Mouse (Mus musculus): ENCODE data around the gene Fam19a2. TPM values are rescaled to one million over a fixed set of nuclear protein-coding genes. Genes with fewer than 3 reads are reported as not detected.

Fam19a2 gene
- polyA plus RNA-seq, 1 experiment from 2014 or later: 52.4 TPM

- ATAC-seq: 0 out of 2 replicates have a peak, but pooled peaks have one; percentile 30
- no peaks in the 10 kb centered on the region for H3K27me3 ChIP-seq (replicated peaks; ENCODE audit: control insufficient read depth, insufficient read depth, low read length)
- 36% methylated on average over 4 of the region's 4 CpGs for WGBS
These were observed 152.2 kb downstream of the Fam19a2 start for GRCm38 (mm10) chr10:123416024-123416423.

GRCm38 (mm10) chr10:123418616-123419173 lies 154.9 kb downstream of the Fam19a2 start:
- no peak overlapping the region for H3K27ac ChIP-seq (ENCODE audit: low read depth, low read length)
- WGBS: 72% methylated on average over 7 of the region's 7 CpGs
- H3K9ac ChIP-seq (ENCODE audit: low read depth, low read length): no peak overlapping the region
- H3K4me1 ChIP-seq (ENCODE audit: control insufficient read depth, insufficient read depth, low read depth, low read length): no peaks in the 10 kb centered on the region; the same call in 1 of the 2 replicates
- no peak overlapping the region for H3K4me2 ChIP-seq (ENCODE audit: low read length)
- no peaks in the 10 kb centered on the region for H3K27me3 ChIP-seq (replicated peaks; ENCODE audit: control insufficient read depth, insufficient read depth, low read length)
- H3K36me3 ChIP-seq (ENCODE audit: control insufficient read depth, insufficient read depth, low read length): no peaks in the 10 kb centered on the region
- H3K4me3 ChIP-seq (ENCODE audit: low read length): no peak overlapping the region
- no peak for ATAC-seq
- H3K9me3 ChIP-seq (ENCODE audit: control insufficient read depth, low read length): no peaks in the 10 kb centered on the region

More at GRCm38 (mm10) chr10:123416024-123416423, 152.2 kb downstream of the Fam19a2 start:
- no peaks in the 10 kb centered on the region for H3K9me3 ChIP-seq (ENCODE audit: control insufficient read depth, low read length)
- no peak overlapping the region for H3K4me3 ChIP-seq (ENCODE audit: low read length)
- H3K9ac ChIP-seq (ENCODE audit: low read depth, low read length): no peak overlapping the region
- no peak overlapping the region for H3K27ac ChIP-seq (ENCODE audit: low read depth, low read length)
- no peak overlapping the region for H3K4me2 ChIP-seq (ENCODE audit: low read length)
- no peaks in the 10 kb centered on the region for H3K36me3 ChIP-seq (ENCODE audit: control insufficient read depth, insufficient read depth, low read length)
- no peaks in the 10 kb centered on the region; the same call in 1 of the 2 replicates for H3K4me1 ChIP-seq (ENCODE audit: control insufficient read depth, insufficient read depth, low read depth, low read length)

- Histone ChIP-seq H3K27ac (ENCODE audit: low read depth, low read length) (no peak overlapping the region), H3K9me3 (ENCODE audit: control insufficient read depth, low read length) (no peaks in the 10 kb centered on the region), H3K4me3 (ENCODE audit: low read length) (no peak overlapping the region), H3K9ac (ENCODE audit: low read depth, low read length) (no peak overlapping the region), H3K27me3 (replicated peaks; ENCODE audit: control insufficient read depth, insufficient read depth, low read length) (no peaks in the 10 kb centered on the region), H3K36me3 (ENCODE audit: control insufficient read depth, insufficient read depth, low read length) (no peaks in the 10 kb centered on the region), H3K4me2 (ENCODE audit: low read length) (no peak overlapping the region), H3K4me1 (ENCODE audit: control insufficient read depth, insufficient read depth, low read depth, low read length) (no peaks in the 10 kb centered on the region; the same call in 1 of the 2 replicates)
- 84% methylated on average over 1 of the region's 1 CpGs for WGBS
- no peak for ATAC-seq
These were observed 156.5 kb downstream of the Fam19a2 start for GRCm38 (mm10) chr10:123420249-123420648.

- no peak overlapping the region for H3K27ac ChIP-seq (ENCODE audit: low read depth, low read length)
- H3K36me3 ChIP-seq (ENCODE audit: control insufficient read depth, insufficient read depth, low read length): no peaks in the 10 kb centered on the region
- 91% methylated on average over 3 of the region's 3 CpGs for WGBS
- no peak overlapping the region for H3K4me2 ChIP-seq (ENCODE audit: low read length)
- H3K4me1 ChIP-seq (ENCODE audit: control insufficient read depth, insufficient read depth, low read depth, low read length): no peaks in the 10 kb centered on the region
- H3K9me3 ChIP-seq (ENCODE audit: control insufficient read depth, low read length): no peaks in the 10 kb centered on the region
- H3K4me3 ChIP-seq (ENCODE audit: low read length): no peak overlapping the region
- H3K9ac ChIP-seq (ENCODE audit: low read depth, low read length): no peak overlapping the region
- no peaks in the 10 kb centered on the region for H3K27me3 ChIP-seq (replicated peaks; ENCODE audit: control insufficient read depth, insufficient read depth, low read length)
- no peak for ATAC-seq
These were observed 160.7 kb downstream of the Fam19a2 start for GRCm38 (mm10) chr10:123424482-123424881.

GRCm38 (mm10) chr10:123426527-123427363 lies 162.9 kb downstream of the Fam19a2 start:
- 71% methylated on average over 8 of the region's 8 CpGs for WGBS
- no peaks in the 10 kb centered on the region for H3K27me3 ChIP-seq (replicated peaks; ENCODE audit: control insufficient read depth, insufficient read depth, low read length)
- no peak overlapping the region for H3K4me2 ChIP-seq (ENCODE audit: low read length)
- no peak overlapping the region for H3K9ac ChIP-seq (ENCODE audit: low read depth, low read length)
- H3K4me1 ChIP-seq (ENCODE audit: control insufficient read depth, insufficient read depth, low read depth, low read length): no peaks in the 10 kb centered on the region
- H3K36me3 ChIP-seq (ENCODE audit: control insufficient read depth, insufficient read depth, low read length): no peaks in the 10 kb centered on the region
- H3K27ac ChIP-seq (ENCODE audit: low read depth, low read length): no peak overlapping the region
- H3K4me3 ChIP-seq (ENCODE audit: low read length): no peak overlapping the region
- peak; percentile 40; the same call in 1 of the 2 replicates for ATAC-seq
- no peaks in the 10 kb centered on the region for H3K9me3 ChIP-seq (ENCODE audit: control insufficient read depth, low read length)

GRCm38 (mm10) chr10:123431569-123431968 lies 167.8 kb downstream of the Fam19a2 start:
- H3K36me3 ChIP-seq (ENCODE audit: control insufficient read depth, insufficient read depth, low read length): no peaks in the 10 kb centered on the region
- no peak overlapping the region for H3K27ac ChIP-seq (ENCODE audit: low read depth, low read length)
- H3K27me3 ChIP-seq (replicated peaks; ENCODE audit: control insufficient read depth, insufficient read depth, low read length): no peaks in the 10 kb centered on the region
- no peaks in the 10 kb centered on the region for H3K4me1 ChIP-seq (ENCODE audit: control insufficient read depth, insufficient read depth, low read depth, low read length)
- no peak overlapping the region for H3K4me2 ChIP-seq (ENCODE audit: low read length)
- 64% methylated on average over 5 of the region's 5 CpGs for WGBS
- H3K9me3 ChIP-seq (ENCODE audit: control insufficient read depth, low read length): no peaks in the 10 kb centered on the region
- no peak for ATAC-seq
- no peak overlapping the region for H3K4me3 ChIP-seq (ENCODE audit: low read length)
- no peak overlapping the region for H3K9ac ChIP-seq (ENCODE audit: low read depth, low read length)

- H3K27ac ChIP-seq (ENCODE audit: low read depth, low read length): no peak overlapping the region
- H3K4me2 ChIP-seq (ENCODE audit: low read length): no peak overlapping the region
- no peaks in the 10 kb centered on the region for H3K27me3 ChIP-seq (replicated peaks; ENCODE audit: control insufficient read depth, insufficient read depth, low read length)
- H3K9me3 ChIP-seq (ENCODE audit: control insufficient read depth, low read length): no peaks in the 10 kb centered on the region
- no peaks in the 10 kb centered on the region for H3K36me3 ChIP-seq (ENCODE audit: control insufficient read depth, insufficient read depth, low read length)
- 69% methylated on average over 4 of the region's 4 CpGs for WGBS
- ATAC-seq: no peak
- H3K9ac ChIP-seq (ENCODE audit: low read depth, low read length): no peak overlapping the region
- no peaks in the 10 kb centered on the region for H3K4me1 ChIP-seq (ENCODE audit: control insufficient read depth, insufficient read depth, low read depth, low read length)
- no peak overlapping the region for H3K4me3 ChIP-seq (ENCODE audit: low read length)
These were observed 173.8 kb downstream of the Fam19a2 start for GRCm38 (mm10) chr10:123437576-123437975.

- H3K4me1 ChIP-seq (ENCODE audit: control insufficient read depth, insufficient read depth, low read depth, low read length): no peaks in the 10 kb centered on the region
- no peak overlapping the region for H3K4me3 ChIP-seq (ENCODE audit: low read length)
- WGBS: 81% methylated on average over 1 of the region's 1 CpGs
- no peak overlapping the region for H3K4me2 ChIP-seq (ENCODE audit: low read length)
- H3K27me3 ChIP-seq (replicated peaks; ENCODE audit: control insufficient read depth, insufficient read depth, low read length): no peaks in the 10 kb centered on the region
- no peak for ATAC-seq
- H3K27ac ChIP-seq (ENCODE audit: low read depth, low read length): no peak overlapping the region
- no peaks in the 10 kb centered on the region for H3K36me3 ChIP-seq (ENCODE audit: control insufficient read depth, insufficient read depth, low read length)
- no peaks in the 10 kb centered on the region for H3K9me3 ChIP-seq (ENCODE audit: control insufficient read depth, low read length)
- no peak overlapping the region for H3K9ac ChIP-seq (ENCODE audit: low read depth, low read length)
These were observed 193.0 kb downstream of the Fam19a2 start for GRCm38 (mm10) chr10:123456800-123457199.

GRCm38 (mm10) chr10:123460466-123460865 lies 196.7 kb downstream of the Fam19a2 start:
- ATAC-seq: no peak
- Histone ChIP-seq H3K4me2 (ENCODE audit: low read length) (no peak overlapping the region), H3K36me3 (ENCODE audit: control insufficient read depth, insufficient read depth, low read length) (no peaks in the 10 kb centered on the region), H3K9ac (ENCODE audit: low read depth, low read length) (no peak overlapping the region), H3K9me3 (ENCODE audit: control insufficient read depth, low read length) (no peaks in the 10 kb centered on the region), H3K4me1 (ENCODE audit: control insufficient read depth, insufficient read depth, low read depth, low read length) (no peaks in the 10 kb centered on the region), H3K4me3 (ENCODE audit: low read length) (no peak overlapping the region), H3K27ac (ENCODE audit: low read depth, low read length) (no peak overlapping the region), H3K27me3 (replicated peaks; ENCODE audit: control insufficient read depth, insufficient read depth, low read length) (no peaks in the 10 kb centered on the region)
- 55% methylated on average over 5 of the region's 5 CpGs for WGBS

Data from hindbrain, embryonic 16.5 days (tissue).